Mouse (Mus musculus) liver, adult 2 months (tissue): ENCODE results near the gene Vwa8.

Experiments used
- CTCF ChIP-seq: fragments of 200-500 bp; IDR thresholded peaks from 2 replicates; pipeline ENCODE4 v1.5.1; 2011; ENCODE audit warnings: low read depth, low read length, control low read depth
- POLR2A ChIP-seq: fragments of 200-500 bp; IDR thresholded peaks from 2 replicates; pipeline ENCODE4 v1.6.1; 2011; ENCODE audit warnings: low read length, control low read depth; ENCODE audit not compliant: insufficient read depth; ENCODE audit errors: extremely low read depth

GRCm38 (mm10) chr14:78970621-78971020 lies 121.8 kb downstream of the Vwa8 start:
- no peak for TF ChIP-seq CTCF
- TF ChIP-seq POLR2A = no peak
